Mouse (Mus musculus) retina, adult 2 months (tissue): ENCODE measurements around the gene 2810408A11Rik.

ENCODE experiments used
- DNase-seq: peaks from one replicate; pipeline ENCODE4 v3.0.0-alpha.2; 2012; ENCODE audit warnings: low read depth, low spot score

2810408A11Rik gene

GRCm38 (mm10) chr11:69849128-69849527, 51.7 kb downstream of the 2810408A11Rik start:
- DNase-seq: no peak

- no peak for DNase-seq
These were observed 52.8 kb downstream of the 2810408A11Rik start for GRCm38 (mm10) chr11:69848021-69848420.
